Mouse (Mus musculus) Patski (cell line): ENCODE measurements around the gene Plch2. TPM values are rescaled to one million over a fixed set of nuclear protein-coding genes. Genes with fewer than 3 reads are reported as not detected.

Source experiments
- ATAC-seq: fragments of 100-300 bp; one replicate; pipeline ENCODE4 v1.8.0; 2021
- CTCF ChIA-PET: fragments of 350-600 bp; sonication (Branson Sonifier 250); formaldehyde crosslinking; loops from one replicate; lab custom pipeline; 2022; ENCODE audit warnings: inconsistent platforms; lab: Charles Lee
- POLR2A ChIA-PET: fragments of 350-600 bp; sonication (Branson Sonifier 250); formaldehyde crosslinking; loops from one replicate; lab custom pipeline; 2022; ENCODE audit warnings: antibody characterized with exemption, inconsistent platforms; lab: Charles Lee
- DNase-seq: peaks from one replicate; pipeline ENCODE4 v3.0.0-alpha.2; 2011; ENCODE audit warnings: low read depth, low spot score
- H3K27me3 ChIP-seq: fragments of 371-371 bp; one replicate; pipeline ENCODE4 v1.5.1; 2021
- CTCF ChIP-seq: fragments of 100-300 bp; IDR thresholded peaks from one replicate; pipeline ENCODE4 v1.5.1; 2021
- in situ Hi-C: fragments of 300-500 bp; cut with MboI; formaldehyde crosslinking; loops from 3 replicates; pipeline ENCODE4 v1.11.1; 2018; ENCODE audit warnings: low pct_unique_long_range_greater_than_20kb, mixed read lengths
- polyA plus RNA-seq: library from polyadenylated mRNA; unstranded; gene quantifications from one replicate; pipeline ENCODE4 v1.2.3, GENCODE M21; 2021

The Plch2 gene
- polyA plus RNA-seq, 1 experiment from 2014 or later = 0.49 TPM

- no peak for DNase-seq
- CTCF ChIA-PET = no interaction called here
- in situ Hi-C loops = no loop called here
- H3K27me3 ChIP-seq = peaks cover 38% of the 10 kb centered on the region
- no peak for TF ChIP-seq CTCF
- ATAC-seq = no peak
- POLR2A ChIA-PET = no interaction called here
These were observed 23.5 kb downstream of the Plch2 start for GRCm38 (mm10) chr4:155033115-155033514.

GRCm38 (mm10) chr4:155024170-155025010, 32.2 kb downstream of the Plch2 start:
- no peak for TF ChIP-seq CTCF
- CTCF ChIA-PET = interaction anchor here (0.9 kb wide), 1 partner anchor 11 kb away, joined by 4 read pairs; no protein-coding TSS in a partner anchor
- in situ Hi-C loops = no loop called here
- H3K27me3 ChIP-seq = peaks cover 22% of the 10 kb centered on the region
- POLR2A ChIA-PET = no interaction called here
- DNase-seq (no peak), ATAC-seq (no peak)

GRCm38 (mm10) chr4:155022228-155022855, 34.2 kb downstream of the Plch2 start:
- DNase-seq = no peak
- CTCF ChIA-PET = no interaction called here
- peaks cover 26% of the 10 kb centered on the region for H3K27me3 ChIP-seq
- POLR2A ChIA-PET = no interaction called here
- TF ChIP-seq CTCF = no peak
- no peak for ATAC-seq
- in situ Hi-C loops = no loop called here

- in situ Hi-C loops = no loop called here
- ChIA-PET CTCF (no interaction called here), POLR2A (no interaction called here)
- TF ChIP-seq CTCF = no peak
- ATAC-seq = no peak
- no peak for DNase-seq
- H3K27me3 ChIP-seq = peaks cover 26% of the 10 kb centered on the region
These were observed 35.8 kb downstream of the Plch2 start for GRCm38 (mm10) chr4:155020813-155021212.

GRCm38 (mm10) chr4:155020141-155020540, 36.4 kb downstream of the Plch2 start:
- DNase-seq = no peak
- no peak for TF ChIP-seq CTCF
- no peak for ATAC-seq
- peaks cover 26% of the 10 kb centered on the region for H3K27me3 ChIP-seq
- ChIA-PET POLR2A (no interaction called here), CTCF (no interaction called here)
- in situ Hi-C loops = no loop called here

- in situ Hi-C loops = no loop called here
- POLR2A ChIA-PET = no interaction called here
- DNase-seq (no peak), ATAC-seq (no peak)
- CTCF ChIA-PET = no interaction called here
- no peak for TF ChIP-seq CTCF
- peaks cover 26% of the 10 kb centered on the region for H3K27me3 ChIP-seq
These were observed 37.2 kb downstream of the Plch2 start for GRCm38 (mm10) chr4:155019336-155019847.

- DNase-seq (no peak), ATAC-seq (no peak)
- POLR2A ChIA-PET = no interaction called here
- CTCF ChIA-PET = no interaction called here
- peaks cover 21% of the 10 kb centered on the region for H3K27me3 ChIP-seq
- TF ChIP-seq CTCF = no peak
- in situ Hi-C loops = no loop called here
These were observed 37.8 kb downstream of the Plch2 start for GRCm38 (mm10) chr4:155018601-155019335.

- DNase-seq = no peak
- TF ChIP-seq CTCF = no peak
- POLR2A ChIA-PET = no interaction called here
- no peak for ATAC-seq
- peaks cover 14% of the 10 kb centered on the region for H3K27me3 ChIP-seq
- in situ Hi-C loops = no loop called here
- CTCF ChIA-PET = no interaction called here
These were observed 38.5 kb downstream of the Plch2 start for GRCm38 (mm10) chr4:155018066-155018465.

GRCm38 (mm10) chr4:155017253-155017878, 39.2 kb downstream of the Plch2 start:
- no peak for ATAC-seq
- no peak for DNase-seq
- ChIA-PET POLR2A (no interaction called here), CTCF (no interaction called here)
- peaks cover 11% of the 10 kb centered on the region for H3K27me3 ChIP-seq
- in situ Hi-C loops = no loop called here
- TF ChIP-seq CTCF = no peak

GRCm38 (mm10) chr4:155016807-155017206, 39.8 kb downstream of the Plch2 start:
- no peak for ATAC-seq
- in situ Hi-C loops = no loop called here
- DNase-seq = no peak
- H3K27me3 ChIP-seq = peaks cover 11% of the 10 kb centered on the region
- POLR2A ChIA-PET = no interaction called here
- TF ChIP-seq CTCF = no peak
- CTCF ChIA-PET = no interaction called here
